Mouse (Mus musculus): ENCODE measurements around the gene Maea.
A peak's percentile ranks its signal among the peaks of the same experiment; 100 is the strongest.

Gene Maea

DNA sequence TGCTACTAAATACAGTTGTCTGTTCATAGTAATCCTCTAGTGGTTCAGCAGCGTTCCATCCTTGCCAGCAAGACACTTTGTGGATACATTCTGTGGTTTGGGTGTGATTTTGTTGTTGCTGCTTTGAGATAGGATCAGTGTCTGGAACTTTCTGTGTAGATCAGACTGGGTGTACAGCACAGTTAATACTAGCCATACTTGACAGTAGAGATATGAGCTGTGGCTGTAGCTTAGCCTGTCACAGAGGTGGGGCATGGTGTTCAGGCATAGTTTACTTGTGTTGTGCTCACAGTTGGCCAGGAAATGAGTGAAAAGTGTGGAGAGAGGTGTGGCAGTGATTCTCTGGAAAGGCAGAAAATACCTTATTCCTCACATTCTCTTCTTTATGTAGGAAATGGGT is 22.2 kb downstream of the Maea start:
- no peak for DNase-seq (ENCODE audit: extremely low spot score)

DNA sequence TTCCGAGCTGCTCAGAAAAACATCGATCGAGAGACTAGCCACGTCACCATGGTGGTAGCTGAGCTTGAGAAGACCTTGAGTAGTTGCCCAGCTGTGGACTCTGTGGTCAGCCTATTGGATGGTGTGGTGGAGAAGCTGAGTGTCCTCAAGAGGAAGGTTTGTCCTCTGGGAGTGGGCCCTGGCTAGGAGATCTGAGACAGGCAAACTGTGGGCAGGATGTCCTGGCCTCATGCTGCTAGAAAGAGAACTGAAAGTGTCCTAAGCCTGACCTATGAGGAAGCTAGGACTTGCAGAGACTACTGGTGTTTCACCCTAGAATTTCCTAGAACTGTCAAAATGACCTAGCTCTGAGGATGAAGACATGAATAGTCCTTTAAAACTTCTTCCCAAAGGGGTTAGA is 23.2 kb downstream of the Maea start:
- no peak for DNase-seq (ENCODE audit: extremely low spot score)

DNA sequence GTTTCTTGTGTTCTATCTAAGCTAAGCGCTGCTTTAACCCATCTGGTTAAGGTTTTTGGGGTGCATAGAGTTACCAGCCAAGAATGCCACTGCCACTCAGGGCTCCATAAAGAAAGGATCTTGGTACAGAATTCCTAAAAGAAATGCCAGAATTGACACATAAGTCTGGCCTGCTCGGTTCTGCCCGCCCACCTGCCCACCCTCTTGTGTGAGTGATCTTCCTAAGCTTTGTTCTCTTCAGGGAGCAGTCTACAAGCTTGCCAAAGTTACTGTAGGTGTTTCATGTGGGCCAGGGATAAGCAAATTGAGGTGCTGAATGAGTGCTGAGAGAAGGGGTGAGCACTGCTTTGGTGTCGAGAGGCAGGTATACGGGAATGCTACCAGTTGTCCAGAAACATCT is 28.0 kb downstream of the Maea start:
- DNase-seq (ENCODE audit: extremely low spot score), result no peak

DNA sequence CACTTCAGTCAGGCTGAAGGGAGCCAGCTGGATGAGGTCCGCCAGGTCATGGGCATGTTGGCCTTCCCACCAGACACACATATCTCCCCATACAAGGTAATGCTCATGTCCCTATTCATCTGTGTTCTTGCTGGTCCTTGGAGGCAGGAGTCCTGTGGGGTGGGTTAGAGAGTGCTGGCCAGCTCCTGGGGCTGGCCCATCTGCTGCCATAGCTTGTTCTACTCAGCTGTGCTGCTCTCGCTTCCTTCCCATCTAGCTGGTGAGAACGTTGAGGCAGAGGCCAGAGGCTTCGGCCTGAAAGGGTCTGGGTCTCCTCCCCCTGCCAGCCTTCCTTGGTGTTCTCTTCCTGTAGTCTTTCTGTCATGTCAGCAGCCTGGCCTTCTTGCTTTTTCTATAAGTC is 33.3 kb downstream of the Maea start:
- DNase-seq (ENCODE audit: extremely low spot score), result no peak

DNA sequence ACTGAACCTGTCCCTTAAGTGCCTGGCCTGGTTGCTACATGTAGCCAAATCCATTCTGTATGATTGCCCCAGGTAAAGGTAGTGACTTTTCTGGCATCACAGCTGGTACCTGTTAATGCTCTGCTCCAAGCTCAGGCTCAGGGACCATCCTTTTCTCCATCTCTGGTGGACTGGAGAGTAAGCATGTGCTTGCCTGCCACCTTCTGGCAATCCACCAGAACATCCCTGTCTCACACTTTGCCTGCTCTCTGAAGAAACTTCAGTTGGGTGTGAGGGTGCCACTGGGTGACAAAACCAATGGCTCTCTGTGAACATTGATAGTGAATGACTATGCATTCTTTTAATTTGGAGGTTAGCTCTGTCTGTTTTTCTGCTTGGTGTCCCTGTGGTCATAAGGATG is 35.8 kb downstream of the Maea start:
- no peak for DNase-seq (ENCODE audit: extremely low spot score)

DNA sequence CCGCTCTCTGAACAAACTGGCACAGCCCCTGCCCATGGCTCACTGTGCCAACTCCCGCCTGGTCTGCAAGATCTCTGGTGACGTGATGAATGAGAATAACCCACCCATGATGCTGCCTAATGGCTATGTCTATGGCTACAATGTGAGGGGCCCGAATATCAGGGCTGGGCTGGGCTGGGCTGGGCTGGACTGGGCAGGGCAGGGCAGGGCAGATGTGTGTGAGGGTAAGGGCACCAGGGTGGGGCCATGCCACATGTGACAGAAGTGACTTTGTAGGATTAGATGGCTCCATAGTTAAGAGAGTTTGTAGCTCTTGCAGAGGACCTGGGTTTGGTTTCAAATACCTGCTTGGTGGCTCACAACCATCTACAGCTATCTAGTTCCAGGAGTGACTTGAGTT is 36.4 kb downstream of the Maea start:
- no peak for DNase-seq (ENCODE audit: extremely low spot score)

DNA sequence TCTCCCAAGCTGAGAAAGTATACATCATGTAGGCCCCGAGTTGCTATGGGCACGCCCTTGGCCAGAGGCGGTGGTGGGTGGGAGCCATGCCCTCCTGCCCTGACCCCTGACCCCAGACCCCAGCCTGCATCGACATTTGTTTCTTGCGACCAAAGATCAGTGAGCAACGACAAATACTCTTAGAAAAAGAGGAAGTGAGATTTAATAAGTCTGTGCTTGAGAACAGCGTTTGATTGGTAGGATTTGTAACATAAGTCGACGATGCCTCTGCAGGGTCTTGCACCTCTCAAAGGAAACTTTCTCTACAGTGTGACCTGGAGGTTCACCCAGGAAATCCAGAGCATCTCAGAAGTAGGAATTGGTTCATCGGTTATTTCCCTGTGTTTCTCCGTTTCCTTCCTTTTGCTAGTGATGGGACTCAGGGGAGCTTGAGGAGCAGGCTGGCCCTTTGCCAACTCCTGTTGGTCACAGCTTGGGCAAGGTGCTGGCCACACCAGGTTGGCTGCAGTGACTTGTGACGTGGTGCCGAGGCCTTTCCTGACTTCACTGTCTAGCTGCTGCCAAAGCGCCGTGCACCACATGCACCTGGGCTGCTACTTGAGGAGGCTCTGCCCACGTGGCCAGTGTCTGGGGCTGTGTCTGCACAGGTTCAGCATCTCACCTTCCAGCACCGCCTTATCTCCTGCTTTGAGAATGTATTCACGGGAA is 37.2 kb downstream of the Maea start:
- no peak for DNase-seq (ENCODE audit: extremely low spot score)

DNA sequence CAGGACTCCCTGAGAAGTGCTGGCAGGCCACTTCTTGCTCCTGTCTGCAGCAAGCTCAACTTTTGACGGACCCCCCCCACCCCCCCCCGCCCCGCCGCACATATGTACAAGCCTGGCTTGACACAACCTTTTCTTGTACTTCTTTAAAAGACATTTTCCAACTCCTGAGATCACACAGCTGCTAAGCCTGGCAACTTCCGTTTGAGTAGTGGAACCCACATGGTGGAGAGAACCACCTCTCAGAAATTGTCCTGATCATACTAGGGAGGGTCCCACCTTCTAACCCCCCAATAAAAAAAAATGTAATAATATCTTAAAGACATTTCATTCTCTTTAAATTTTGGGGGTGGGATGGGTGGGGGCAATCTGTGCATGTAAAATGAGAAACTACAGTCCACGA is 41.9 kb downstream of the Maea start:
- DNase-seq (ENCODE audit: extremely low spot score), result no peak

DNA sequence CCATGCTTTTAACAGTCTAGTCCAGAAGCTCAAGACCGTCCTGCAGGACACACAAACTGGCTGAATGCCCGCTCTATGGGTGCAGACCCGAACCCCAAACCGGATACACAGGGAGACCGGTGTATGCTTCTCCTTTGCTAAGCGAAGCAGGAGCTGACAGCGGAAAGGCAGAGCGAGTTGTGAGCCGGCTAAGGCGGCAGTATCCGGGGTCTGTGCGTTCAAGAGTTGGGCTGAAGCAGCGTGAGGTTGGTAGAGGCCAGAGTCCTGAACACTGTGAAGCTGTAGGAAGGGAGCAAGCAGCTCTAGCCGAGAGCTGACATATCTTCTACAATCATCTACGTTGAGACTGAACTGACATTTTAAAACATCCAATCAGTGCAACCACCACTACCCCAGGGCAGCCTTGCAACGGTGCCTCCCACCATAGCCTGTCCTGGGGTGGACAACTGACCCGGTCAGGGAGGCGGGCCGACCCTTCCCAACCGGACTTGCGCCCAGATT is 42.5 kb downstream of the Maea start:
- no peak for DNase-seq (ENCODE audit: extremely low spot score)

DNA sequence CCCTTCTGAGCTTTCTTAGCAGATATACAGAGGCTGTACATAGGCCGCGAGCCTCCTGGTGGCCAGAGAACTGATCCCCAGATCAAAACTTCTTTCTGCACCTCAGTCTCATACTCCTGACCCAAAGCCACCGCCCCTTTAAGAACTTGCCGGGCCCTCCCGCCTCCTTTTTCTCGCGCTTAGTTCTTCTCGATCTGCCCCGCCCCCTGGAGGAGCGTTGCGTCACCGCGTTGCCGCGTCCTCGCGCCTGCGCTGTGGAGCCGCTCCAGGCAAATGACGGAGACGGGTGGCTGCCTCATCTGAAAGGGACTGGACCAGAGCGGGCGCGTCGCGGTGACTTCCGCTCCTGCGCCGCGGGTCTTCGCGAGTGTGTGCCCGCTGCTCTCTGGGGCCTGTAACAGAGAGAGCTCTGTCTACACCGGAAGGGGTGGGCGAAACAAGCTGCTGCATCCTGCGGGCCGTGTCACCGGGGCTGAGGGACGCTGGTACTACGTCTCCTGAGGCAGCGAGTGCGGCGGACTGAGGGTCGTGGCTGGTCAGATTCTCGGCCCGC is 43.1 kb downstream of the Maea start, which contains the start of gene Uvssa:
Uvssa (plus strand) TSS at position 248 of the 553 bp plus-strand sequence.
- peak; percentile 100 for DNase-seq (ENCODE audit: extremely low spot score)

DNA sequence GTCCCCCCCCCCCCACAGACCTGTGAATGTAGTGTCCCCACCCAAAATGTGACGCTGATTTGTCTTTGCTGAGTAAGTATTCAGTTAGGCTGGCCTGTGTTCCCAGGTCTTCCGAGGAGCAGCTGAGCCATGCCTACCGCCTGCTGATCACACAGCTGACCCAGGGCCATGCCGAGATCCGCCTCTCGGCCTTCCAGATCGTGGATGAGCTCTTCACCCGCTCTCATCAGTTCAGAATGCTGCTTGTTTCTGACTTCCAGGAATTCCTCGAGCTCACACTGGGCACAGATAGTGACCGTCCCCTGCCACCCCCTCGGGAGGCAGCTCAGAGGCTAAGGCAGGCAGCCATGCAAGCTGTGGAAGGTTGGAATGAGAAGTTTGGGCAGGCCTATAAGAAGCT is 52.2 kb downstream of the Maea start:
- DNase-seq (ENCODE audit: extremely low spot score), result no peak

DNA sequence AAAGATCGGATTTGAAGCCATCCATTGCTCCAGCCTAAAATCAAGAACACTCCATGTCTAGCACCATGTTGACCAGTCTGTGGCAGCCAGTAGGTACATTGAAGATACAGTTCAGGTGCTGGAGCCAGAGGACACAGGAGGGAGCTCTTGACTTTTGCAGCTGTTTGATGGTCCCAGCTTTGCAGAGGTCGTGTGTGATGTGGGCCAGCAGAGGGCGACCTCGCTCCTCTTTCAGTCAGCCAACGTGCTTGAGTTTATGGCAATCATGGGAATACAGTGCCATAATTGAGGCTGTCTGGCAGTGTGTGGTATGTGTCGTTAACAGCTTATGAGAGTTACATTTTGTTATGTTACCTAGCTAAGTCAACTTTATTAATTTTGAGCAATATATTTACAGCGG is 58.5 kb downstream of the Maea start:
- DNase-seq (ENCODE audit: extremely low spot score), result peak; percentile 82

DNA sequence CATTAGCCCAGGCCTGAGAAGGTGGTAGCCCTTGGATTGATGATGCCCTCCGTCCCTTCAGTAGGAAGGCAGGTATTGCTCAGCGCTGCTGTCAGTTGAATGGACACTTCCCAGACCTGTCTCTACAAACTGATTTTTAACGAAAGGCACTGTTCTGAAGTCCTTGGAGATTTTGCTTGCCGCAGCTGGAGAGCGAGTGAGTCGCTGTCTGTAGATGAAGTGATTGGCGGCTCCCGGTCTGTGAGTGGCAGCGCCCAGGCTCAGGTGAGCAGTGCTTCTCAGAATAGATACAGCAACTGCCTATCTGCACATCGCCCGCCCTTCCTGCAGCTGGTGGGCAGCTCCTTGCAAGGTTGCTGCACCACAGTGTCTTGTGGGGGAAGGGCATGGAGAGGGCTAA is 60.4 kb downstream of the Maea start:
- DNase-seq (ENCODE audit: extremely low spot score), result no peak

DNA sequence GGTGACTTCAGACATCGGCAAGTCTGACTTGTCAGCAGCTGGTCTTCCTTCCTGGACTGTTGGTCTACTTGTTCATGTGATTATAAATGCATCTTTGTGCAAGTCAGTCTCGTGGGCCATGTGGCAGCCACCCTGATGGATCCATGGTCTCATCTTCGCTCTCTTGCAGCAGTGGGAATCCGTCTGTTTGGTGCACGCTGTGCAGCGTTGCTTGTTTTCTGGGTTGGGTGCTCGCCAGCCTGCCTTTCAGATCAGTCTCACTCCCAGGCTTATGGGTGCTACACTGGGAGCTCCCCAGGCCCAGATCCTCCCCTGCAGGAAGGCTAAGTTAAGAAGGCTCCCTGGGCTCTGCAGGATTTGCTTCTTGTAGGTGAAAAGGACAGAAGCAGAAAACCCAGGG is 61.5 kb downstream of the Maea start:
- no peak for DNase-seq (ENCODE audit: extremely low spot score)

DNA sequence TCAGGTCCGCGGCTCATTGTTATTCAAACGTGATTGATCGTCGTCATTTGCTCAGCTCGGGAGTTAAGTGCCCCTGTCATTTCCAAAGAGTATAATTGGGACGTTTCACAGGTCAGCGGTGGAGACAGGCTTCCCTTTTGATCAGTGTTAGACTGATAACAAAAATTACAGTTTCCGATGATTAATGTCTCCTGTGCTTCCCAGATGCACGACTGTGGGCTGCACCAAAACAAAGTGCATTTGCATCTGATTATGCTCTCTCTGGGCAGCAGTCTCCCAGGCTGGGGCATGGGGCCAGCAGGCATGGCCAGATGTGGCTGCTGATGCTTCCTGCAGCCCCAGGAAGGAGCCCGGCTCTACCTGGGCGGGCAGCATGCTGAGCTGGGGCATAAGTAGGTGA is 65.5 kb downstream of the Maea start:
- no peak for DNase-seq (ENCODE audit: extremely low spot score)

DNA sequence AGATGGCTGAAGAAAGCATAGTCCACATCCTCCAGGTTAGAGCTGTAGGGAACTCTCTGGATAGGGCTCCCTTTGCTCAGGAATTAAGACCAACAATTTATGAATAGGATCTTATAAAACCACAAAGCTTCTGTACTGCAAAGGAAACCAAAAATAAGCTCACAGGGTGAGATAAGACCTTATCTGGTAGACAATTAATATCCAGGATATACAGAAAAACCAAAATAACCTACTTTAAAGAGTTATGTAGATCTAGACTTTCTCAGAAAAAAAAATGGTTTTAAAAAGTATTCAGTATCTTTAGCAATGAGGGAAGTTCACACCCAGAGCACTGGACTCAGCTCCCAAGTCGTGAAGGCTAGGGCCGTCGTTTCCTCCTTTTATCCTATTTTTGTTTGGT is 85.0 kb downstream of the Maea start:
- no peak for DNase-seq (ENCODE audit: extremely low spot score)

Measured in embryo, embryonic 9.5 days (tissue).